Mouse (Mus musculus): ENCODE measurements at regions not wholly inside any gene's neighbourhood (a gene's known extent, or its start where the extent isn't known, plus 50 kb on each side); places are given as distances from the start of the nearest gene placed in this dataset.
A peak's percentile ranks its signal among the peaks of the same experiment; 100 is the strongest.
"Not testable (repeated sequence)": the region's sequence is repeated elsewhere in the genome, so short reads cannot be mapped to it uniquely, and the experiment has no call there.

DNA sequence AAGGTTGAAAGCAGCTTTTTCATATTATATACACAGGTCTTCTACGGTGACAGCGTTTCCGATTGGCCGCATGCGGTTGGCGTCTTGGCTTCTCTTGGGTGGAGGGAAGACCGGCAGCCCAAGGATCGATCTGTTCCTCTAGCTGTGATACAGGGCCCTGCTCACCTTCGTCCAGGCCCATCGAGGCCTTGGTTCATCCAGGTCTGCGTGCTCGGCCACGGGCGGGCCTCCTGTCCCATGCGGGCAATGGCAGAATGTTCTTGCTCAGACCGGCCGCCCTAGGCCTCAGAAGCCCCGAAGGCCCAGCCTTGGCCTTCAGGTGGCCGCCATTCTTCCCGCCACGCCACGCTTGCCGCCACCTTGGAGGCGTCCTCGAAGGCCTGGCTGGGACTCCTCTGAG lies 194.4 kb upstream of the Ppp6c start:
- no peak for DNase-seq

DNA sequence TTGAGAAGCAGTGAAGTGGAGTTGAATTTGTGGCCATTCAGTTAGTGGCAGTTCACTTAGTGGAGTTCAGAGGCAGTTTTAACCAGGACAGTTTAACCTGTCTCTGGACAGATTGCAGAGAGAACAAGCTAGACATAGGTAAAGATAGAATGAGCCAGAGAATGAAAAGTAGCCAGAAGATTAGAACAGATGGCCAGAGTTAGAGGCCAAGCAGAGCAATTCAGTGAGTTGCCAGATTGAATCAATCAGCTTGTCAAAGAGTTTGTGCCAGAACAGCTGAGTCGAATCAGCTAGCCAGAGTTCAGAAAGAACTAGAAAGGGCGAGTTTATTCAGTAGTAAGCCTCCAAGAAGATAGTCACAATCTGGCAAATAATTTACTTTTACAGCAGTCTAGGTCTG lies 174.1 kb upstream of the Ppp6c start:
- DNase-seq = no peak

DNA sequence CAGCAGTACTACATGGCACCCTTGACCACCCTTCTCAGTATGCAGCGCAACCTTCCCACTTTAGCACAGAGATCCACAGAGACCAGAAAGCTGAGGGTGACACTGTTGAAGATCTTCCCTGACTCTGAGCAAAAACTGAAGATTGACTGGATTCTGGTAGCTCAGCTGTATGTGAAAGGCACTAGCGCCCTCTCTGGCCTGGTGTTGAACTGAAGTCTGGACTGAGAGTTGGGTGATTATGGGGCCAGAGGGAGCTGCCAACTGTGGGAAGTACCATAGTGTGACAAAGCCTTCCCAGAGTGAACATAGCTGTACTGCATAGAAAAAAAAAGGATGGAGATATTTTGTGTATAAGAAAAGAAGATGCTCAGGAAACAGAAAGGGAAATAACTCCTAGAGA lies 173.3 kb upstream of the Ppp6c start:
- no peak for DNase-seq

GRCm38 (mm10) chr2:39394643-39395042 lies 168.4 kb upstream of the Ppp6c start:
- no peak for DNase-seq

- DNase-seq = no peak
Measured at GRCm38 (mm10) chr2:39377264-39377663, 151.0 kb upstream of the Ppp6c start.

GRCm38 (mm10) chr2:39373068-39373779 lies 147.0 kb upstream of the Ppp6c start:
- peak; percentile 86 for DNase-seq

DNA sequence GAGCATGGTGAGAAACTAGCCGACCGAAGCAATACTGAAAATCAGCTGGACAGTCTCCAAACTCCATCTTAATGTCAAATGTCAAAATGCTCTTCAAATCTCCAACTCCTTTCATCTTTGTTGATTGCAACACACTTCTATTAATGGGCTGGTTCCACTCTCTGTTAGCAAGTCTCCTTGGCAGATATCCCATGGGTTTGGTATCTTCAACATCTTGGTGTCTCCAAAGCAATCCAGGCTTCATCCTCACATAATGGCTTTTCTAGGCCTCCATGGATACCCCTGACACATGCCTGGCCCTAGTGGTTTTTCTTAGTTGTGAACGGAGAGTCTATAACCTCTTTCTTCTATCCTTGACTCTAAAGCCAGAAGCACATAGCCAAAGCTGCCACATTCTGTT lies 118.0 kb upstream of the Ppp6c start:
- no peak for DNase-seq

- no peak for DNase-seq
Measured at GRCm38 (mm10) chr2:39340406-39340805, 114.2 kb upstream of the Ppp6c start.

DNA sequence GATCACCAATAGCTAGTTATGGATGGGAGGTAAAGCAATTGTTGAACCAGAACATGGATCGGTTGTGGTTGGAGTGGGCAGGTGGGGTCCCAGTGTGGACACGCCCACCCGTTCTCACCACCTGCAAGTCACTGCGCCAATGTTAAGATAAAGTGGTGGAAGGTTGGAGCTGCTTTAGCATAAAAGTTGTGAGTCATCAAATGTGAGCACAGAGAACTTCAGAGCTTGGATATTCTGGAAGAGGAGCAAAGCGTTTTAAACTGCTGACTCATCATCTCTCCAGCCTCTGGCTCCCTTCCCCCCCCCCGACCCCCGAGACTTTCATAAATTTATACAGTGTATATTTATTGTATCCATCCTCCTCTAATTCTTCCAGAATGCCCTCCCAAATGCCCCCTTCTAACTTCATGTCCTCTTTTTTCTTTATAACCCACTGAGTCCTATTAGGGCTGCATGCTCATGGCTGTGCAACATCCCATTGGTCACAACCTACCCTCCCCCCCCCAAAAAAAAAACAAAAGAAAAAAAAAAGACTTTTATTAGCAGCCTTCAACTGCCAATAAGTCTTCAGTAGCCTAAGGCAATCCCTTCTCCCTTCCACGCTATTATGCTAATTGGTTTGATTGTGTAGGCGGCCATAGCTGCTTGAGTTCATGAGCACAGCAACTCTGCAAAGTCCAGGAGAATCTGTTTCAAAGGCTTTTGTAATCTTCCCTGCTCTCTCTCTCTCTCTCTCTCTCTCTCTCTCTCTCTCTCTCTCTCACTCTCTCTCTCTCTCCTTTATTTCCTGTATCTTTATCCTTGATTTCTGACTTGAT lies 112.8 kb upstream of the Ppp6c start:
- DNase-seq = no peak

GRCm38 (mm10) chr2:39337524-39337923 lies 111.3 kb upstream of the Ppp6c start:
- DNase-seq = no peak

GRCm38 (mm10) chr2:39325715-39326493 lies 99.7 kb upstream of the Ppp6c start:
- DNase-seq = no peak

DNA sequence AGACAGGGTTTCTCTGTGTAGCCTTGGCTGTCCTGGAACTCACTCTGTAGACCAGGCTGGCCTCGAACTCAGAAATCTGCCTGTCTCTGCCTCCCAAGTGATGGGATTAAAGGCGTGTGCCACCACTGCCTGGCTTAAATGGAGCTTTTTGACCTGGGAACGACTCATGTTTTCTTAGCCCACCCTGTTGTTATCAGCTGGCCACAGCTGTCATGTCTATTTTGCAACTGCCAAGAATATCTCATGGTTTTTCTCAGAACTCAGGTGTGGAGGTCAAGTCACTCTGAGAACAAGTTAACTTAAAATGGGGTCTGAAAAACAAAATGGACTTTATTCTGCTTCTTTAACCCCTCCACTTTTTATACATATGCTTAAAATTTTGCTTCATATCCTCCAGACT lies 98.9 kb upstream of the Ppp6c start:
- not testable (repeated sequence) for DNase-seq

DNA sequence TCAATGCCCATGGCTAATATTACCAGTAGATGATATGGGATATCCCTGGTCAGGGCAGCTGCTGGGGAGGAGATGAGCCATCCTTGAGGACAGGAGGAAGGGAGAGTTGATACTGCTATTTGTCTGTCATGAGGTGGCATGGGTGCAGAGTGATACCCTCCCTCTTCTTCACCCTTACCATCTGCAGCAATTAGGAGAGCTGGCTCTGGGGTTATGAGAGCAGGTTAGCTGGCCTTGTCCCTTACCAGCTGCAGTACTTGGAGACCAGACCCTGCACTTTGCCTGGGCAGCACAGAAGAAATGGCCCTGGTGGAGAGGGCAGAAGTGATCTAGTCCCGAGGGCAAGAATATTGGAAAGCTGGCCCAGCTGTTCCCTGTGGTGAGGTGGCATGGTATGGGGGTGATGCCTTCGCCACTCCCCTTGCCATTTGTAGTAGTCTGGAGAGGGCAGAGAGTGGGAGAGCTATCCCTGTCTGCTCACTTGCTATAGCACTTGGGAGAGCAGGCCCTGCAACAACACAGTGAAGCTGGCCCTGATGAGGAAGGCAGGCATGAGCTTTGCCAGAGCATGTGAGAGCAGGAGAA lies 73.6 kb upstream of the Ppp6c start:
- DNase-seq = no peak

- no peak for DNase-seq
Measured at GRCm38 (mm10) chr2:39299290-39299689, 73.0 kb upstream of the Ppp6c start.

DNA sequence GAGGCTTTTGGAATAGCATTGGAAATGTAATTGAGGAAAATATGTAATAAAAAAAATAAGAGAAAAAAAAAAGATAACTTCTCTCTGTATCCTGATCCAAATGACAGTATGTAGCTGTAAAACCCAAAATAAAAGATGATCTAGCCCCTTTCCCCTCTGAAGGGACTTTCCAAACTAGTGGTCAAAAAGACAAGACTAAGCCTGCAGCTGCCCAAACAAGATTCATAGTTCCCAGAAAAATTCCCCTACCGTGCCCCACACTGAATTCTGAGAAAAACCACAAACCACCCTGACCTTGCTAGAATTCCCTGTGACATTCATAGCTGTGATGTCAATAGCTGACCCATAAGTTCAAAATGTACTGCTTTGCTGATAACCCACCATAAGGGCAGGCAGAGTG lies 69.2 kb upstream of the Ppp6c start:
- DNase-seq = no peak

DNA sequence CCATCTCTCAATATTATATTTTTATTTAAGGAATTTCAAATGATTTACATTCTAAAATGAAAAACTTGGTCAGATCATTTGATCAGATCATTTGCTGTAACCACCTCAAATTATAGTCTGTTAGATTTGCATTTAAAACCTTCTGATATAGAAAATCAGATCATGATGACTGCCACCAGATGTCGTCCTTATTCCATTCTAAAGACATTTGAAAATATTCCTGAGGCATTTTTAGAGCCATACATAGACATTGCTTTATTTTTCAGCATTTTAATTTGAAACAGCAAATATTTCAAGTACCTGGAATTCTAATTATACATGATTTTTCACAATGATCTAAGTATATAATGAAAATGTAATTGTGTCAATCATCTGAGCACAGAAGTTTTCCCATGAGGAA lies 52.0 kb upstream of the Ppp6c start:
- DNase-seq = no peak

Measured in adrenal gland, adult 8-10 months (tissue).